Mouse (Mus musculus) monocyte, adult 5-6 weeks (primary cell): ENCODE results near the gene Mcm3ap. TPM values are rescaled to one million over a fixed set of nuclear protein-coding genes. Genes with fewer than 3 reads are reported as not detected.

Experiments used
- ATAC-seq: fragments of 153-309, 156-312 bp; replicated peaks from 2 replicates; pipeline ENCODE4 v1.8.0; 2017; ENCODE audit warnings: mild to moderate bottlenecking; ENCODE audit not compliant: low TSS enrichment, insufficient number of reproducible peaks, severe bottlenecking, poor library complexity, low FRiP score
- total RNA-seq: library from RNA; stranded (forward); fragments of 200-1000, 200-491, 200-594 nt; gene quantifications from 3 replicates; pipeline ENCODE4 v1.2.3, GENCODE M21; 2017

Mcm3ap gene
- total RNA-seq, 1 experiment from 2014 or later: 72.0 TPM

GRCm38 (mm10) chr10:76488265-76488664, 19.5 kb downstream of the Mcm3ap start:
- ATAC-seq: no peak

GRCm38 (mm10) chr10:76489205-76489604, 20.5 kb downstream of the Mcm3ap start:
- ATAC-seq: no peak

GRCm38 (mm10) chr10:76493527-76493926, 24.8 kb downstream of the Mcm3ap start:
- ATAC-seq: no peak

DNA sequence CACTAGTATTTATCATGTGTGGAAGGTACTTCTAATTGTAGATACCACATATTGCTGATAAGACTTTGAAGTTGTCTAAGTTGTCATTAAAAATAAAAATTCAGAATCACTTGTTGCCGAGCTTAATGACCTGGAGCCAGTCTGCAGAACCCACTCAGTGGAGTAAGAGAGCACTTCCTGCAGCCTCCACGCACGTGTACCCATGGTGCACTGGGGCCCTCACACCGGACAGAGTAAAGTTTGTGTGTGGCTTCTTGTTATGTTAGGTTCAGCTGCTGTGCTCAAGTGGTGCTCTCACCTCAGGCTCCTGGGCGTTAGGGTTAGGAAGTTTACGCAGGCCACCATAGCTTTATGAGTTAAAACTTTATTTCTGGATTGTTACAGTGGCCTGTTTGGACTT, 26.8 kb downstream of the Mcm3ap start:
- no peak for ATAC-seq

GRCm38 (mm10) chr10:76496366-76496765, 27.6 kb downstream of the Mcm3ap start:
- ATAC-seq: no peak

- ATAC-seq: no peak
Measured at GRCm38 (mm10) chr10:76497522-76497921, 28.8 kb downstream of the Mcm3ap start.

DNA sequence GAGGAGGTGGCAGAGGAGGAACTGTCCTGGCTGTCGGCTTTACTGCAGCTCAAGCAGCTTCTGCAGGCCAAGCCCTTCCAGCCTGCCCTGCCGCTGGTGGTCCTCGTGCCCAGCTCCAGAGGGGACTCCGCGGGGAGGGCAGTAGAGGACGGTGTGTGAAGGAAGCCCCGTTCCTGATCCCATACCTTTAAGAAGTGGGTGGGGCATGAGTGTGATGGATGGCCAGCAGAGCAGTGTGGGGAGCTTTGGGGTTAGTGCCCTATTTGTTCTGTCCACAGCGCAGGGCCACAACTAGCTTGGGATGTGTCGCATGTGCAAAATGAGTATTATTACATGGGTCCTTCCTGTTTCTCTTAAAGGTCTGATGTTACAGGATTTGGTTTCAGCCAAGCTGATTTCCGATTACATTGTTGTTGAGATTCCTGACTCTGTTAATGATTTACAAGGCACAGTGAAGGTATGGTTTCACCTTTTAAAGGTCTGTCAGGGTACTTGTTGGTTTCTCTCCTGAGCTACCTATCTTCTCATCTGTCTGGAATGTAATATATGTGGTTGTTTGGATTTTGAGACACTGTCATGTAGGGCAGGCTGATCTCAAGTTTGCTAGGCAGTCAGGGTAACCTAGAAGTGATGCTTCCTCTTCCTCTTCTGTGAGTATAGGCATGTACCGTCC, 35.7 kb downstream of the Mcm3ap start:
- no peak for ATAC-seq

- ATAC-seq: no peak
Measured at GRCm38 (mm10) chr10:76505865-76506264, 37.1 kb downstream of the Mcm3ap start.

DNA sequence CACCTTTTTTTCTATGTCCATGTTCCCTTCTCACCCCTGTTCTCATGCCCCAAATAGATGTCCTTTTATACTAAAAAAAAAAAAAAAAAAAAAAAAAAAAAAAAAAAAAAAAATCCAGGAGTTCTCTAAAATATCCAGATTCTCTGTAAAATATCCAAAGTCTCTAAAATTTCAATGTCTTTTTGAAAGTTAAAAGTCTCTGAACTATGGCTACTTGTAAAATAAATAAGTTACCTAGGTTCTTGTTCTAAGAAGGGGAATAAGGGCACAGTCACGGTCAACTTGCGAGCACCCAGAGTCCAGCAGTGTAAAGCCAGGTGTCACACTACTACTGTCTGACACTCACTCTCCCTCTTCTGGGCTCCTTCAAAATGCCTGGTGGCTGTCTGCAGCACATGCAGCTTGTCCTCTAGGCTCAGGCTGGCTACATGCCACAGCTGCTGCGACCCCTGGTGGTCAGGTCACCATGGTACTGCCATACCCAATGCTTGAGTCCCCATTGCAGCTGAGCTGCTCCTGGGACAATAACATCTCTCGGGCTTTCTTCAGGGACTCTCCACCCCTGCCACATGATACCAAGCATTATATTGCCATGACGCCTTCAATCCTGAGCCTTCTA, 44.3 kb downstream of the Mcm3ap start:
- peak; percentile 89 for ATAC-seq

DNA sequence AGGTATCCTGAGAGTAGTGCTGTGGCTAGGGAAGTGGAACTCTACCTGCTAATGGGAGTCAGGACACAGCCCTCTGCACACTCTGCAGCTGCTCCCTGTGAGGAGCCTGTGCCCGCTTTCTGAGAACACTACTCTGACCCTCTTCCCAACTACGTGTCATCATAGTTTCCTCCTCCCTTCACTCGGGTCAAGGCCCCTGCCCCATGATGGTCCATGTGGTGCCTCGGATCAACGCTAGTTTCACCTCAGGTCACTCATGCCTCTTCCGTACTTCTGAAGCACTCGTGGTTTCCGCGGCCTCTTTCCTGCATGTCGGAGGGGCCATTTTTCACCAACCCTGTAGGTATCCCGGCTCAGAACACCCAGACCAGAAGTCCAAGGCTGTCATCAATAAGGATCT, 62.2 kb downstream of the Mcm3ap start:
- peak; percentile 35 for ATAC-seq

DNA sequence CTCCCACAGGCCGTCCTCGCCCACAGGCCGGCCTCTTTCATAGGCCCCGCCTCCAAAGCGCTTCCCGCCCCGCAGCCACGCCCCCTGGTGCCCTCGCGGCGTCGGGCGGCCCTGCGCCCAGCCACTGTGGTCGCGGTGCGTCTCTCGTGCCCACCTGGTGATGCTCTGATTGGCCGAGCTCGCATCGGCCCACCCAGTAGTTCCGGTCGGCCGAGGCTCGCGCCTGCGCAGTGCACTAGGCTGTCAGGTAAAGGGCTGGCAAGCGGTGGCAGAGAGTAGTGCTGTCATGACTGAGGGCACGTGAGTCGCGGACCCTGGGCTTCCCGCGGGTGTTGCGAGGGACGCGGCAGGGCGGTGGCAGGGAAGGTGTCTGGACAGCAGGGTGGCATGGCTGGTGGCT, 62.6 kb downstream of the Mcm3ap start, which contains the start of gene Lss:
TSS of gene Lss (plus strand) at position 214 of the 400 bp plus-strand sequence.
- ATAC-seq: peak; percentile 88

- ATAC-seq: no peak; the same call in 1 of the 2 replicates
Measured at GRCm38 (mm10) chr10:76531828-76532227, 63.1 kb downstream of the Mcm3ap start.

DNA sequence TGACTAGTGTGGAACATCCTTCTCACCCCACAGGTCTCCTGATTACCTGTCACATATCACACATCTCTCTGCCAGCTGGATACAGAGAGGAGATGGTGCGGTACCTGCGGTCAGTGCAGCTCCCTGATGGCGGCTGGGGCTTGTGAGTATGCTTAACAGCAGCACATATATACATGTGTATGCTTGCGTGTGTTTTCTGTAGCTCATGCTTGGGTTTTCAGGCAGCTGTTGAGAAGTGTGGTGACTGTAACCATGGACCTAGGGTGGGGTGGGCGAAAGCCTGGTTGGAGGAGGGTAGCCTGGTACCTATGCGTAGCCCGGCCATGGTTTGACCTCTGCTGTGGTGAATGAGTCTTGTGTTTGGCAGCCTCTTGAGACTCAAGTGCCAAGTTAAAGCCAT, 66.8 kb downstream of the Mcm3ap start:
- no peak for ATAC-seq

DNA sequence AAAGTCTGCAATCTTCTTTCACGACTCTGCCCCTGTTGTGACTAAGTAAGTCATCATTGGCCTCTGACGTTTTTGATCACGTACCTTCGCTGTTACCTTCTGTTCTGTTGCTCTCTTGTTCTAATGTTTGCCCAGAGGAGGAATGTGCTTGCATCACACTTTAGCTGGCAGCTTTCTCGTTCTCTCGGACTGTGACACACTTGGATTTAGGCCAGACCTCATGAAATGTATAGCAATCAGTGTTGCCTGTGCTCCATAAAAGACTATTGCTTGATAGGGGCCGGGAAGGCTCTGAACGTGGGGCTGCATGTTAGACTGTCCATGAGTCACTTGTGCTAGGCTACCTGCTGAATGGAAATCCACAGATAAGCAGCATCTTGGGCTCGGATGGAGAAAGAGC, 68.9 kb downstream of the Mcm3ap start:
- ATAC-seq: no peak

DNA sequence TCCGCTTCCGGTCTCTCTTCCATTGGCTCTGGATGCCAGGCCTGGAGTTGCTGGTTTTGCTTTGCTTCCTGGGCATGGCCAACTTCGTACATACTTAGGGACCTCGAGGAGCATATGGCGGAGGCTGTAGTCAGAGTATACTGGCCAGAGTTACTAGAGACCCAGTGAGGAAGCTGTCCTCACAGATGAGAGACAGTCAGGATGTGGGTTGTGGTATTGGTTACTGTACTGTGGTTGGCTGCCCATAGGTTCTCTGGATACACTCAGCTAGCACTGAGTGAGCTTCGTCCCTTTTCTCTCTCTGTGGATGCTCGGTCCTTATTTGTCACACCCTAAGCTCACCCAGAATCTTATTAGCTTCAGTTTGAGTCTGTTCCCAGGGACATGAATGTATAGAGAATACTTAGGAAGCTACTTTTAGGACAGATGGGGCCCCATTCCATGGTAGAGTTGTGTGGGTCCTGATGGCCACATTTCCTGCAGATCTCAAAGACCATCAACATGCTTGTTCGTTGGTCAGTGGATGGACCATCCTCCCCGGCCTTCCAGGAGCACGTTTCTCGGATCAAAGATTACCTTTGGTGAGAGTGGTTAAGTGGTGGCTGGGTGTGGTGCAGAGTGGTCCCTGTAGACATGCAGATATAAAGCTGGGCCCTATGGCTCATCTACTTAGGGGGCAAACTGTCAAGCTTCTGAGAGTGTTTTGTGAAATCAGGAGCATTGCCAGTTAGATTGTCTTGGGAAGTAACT, 72.8 kb downstream of the Mcm3ap start:
- no peak for ATAC-seq

DNA sequence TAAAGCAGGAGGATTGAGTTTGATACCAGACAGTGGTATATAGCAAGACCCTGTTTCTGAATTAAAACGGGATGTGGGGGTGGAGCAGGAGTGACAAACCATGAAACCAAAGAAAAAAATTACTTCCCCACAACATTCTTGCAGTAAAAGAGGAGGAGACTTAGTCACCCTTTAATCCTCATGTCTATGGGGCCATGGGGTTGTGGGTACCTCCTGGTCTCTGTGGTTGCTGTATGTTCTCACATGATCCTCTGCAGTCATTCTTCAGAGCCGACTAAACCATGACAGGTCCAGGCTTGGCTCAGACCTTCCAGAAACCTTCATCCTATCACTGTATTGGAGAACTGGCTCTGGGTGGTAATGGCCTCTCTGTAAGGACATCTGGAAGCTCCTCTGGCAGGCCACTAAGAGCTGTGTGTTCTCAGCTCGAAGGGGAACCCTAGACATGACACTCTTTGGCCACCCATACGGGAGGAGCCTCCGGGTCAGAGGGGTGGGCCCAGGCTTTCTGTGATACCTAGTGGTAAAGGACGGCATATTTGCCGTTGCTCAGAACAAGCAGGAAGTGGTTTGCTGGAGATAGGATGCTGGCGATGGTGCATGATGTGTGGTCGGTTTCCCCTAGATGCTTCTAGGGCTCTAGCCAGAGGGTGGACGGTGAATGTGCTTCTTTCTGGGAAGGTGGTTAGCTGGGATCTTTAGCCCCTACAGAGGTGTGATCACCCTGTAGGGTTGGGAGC, 74.1 kb downstream of the Mcm3ap start:
- ATAC-seq: no peak; the same call in 1 of the 2 replicates

GRCm38 (mm10) chr10:76546566-76546965, 77.8 kb downstream of the Mcm3ap start:
- ATAC-seq: no peak

DNA sequence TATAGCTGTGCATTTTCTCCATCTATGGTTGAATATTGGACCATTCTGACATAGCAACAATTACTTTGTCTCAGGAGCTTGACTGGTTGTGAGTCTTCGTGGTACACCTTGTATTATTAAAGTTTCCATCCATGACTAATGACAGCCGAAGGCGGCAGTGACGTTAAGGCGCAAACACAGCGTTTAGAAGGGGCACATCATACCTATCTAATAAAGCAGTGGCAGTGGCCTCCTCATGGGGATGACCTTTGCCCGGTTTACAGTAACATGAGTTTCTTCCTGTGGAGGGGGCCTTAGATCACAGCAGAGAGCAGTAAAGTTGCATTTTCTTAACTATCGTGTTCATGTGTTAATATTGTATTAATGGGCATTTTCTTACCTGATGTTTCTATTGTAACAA, 79.5 kb downstream of the Mcm3ap start:
- no peak for ATAC-seq

DNA sequence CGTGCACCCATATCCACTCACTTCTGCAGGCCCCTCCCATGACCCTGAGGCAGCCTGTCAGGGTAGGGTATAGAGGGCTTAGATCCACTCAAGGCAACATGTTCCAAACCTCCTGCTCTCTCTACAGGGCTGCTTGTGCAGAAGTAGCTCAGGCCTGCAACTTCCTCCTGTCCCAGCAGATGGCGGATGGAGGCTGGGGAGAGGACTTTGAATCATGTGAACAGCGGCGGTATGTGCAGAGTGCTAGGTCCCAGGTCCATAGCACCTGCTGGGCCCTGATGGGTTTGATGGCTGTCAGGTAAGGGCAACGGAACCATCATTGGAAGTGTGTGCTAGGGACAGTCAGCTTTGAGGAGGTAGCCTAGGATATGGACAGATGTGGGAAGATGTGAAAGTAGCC, 81.7 kb downstream of the Mcm3ap start:
- ATAC-seq: no peak
